Mouse (Mus musculus) embryo, embryonic 9.5 days (tissue): ENCODE measurements around the gene Cdk15.

Source experiments
- DNase-seq: peaks from one replicate; pipeline ENCODE4 v3.0.0-alpha.2; 2017; ENCODE audit errors: extremely low spot score

Gene Cdk15

GRCm38 (mm10) chr1:59256751-59257231, at the start of gene Cdk15:
TSS of gene Cdk15 (plus strand) at chr1:59256906.
- DNase-seq = peak; percentile 46

DNA sequence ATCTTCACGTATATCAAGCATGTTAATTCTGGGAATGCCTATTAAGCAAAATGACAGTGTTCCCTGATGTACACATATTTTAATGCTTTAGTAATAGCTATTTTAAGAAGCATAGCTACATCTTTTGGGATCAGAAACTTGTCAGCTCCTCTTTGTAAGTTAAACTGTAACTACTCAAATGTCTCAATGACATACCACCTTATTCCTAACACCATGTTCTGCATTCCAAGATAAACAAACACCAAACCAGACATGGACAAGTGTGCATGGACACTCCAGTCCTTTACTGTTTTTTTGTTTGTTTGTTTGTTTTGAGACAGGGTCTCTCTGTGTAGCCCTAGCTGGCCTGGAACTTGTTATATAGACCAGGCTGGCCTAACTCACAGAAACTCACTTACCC, 48.4 kb upstream of the Cdk15 start:
- DNase-seq = no peak

DNA sequence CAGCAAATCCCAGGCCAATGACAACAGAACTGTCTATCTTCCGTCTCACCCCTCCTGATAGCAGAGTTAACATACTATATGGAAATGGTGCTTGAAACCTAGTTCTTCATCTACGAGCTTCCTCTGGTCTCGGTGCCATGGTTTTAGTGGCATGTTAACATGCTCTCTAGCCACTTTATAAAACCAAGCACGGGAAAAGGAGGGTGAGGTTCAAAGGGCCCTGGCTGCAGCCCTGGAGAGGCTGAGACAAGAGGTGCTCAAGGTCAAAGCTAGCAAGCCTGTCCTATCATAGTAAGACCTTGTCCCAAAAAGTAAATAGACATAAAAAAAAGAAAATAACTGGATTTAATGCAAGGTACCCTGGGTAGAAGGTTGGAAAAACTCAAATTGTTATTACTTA, 45.1 kb upstream of the Cdk15 start:
- no peak for DNase-seq

DNA sequence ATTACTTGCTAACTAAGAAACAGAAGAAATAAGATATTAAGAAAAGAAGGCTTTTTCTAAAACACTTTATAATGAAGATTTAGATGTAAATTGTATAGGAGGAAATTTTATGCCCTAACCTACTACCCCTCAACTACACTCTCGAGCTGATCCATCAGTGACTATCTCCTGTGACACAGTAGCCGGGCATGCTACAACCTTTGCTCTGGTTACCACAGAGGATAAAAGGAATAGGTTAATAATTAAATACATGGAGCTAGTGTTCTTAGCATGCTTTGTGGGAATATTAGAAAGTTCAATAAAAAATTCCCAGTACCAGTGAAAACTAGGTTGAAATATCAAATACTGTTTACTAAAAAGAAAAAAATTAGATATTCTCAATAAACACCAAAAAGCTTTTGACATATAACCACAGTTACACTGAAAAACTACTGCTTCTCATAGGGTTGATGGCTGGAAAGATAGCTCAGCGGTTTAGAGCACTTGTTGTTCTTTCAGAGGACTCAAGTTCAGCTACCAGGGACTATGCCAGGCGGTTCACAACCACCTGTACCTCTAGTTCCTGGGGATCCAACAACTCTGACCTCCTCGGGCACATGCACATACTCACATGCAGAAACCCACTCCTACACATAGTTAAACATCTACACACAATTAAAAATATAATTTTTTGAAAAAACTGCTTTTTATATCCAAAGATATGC, 44.5 kb upstream of the Cdk15 start:
- no peak for DNase-seq

DNA sequence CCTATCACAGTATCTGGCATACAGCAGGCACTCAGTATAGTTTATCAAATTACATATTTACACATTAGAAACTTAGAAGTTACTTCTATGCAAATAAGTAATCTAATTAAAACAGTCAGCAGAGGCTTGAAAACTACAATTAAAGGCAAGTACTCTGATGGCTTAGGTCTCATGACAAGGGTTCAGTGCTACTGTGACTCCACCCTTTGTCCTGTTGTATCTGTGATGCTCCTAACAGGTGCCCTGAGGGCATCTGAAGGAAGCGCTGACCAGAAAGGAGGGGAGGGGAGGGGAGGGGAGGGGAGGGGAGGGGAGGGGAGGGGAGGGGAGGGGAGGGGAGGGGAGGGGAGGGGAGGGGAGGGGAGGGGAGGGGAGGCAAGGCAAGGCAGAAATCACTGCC, 43.8 kb upstream of the Cdk15 start:
- DNase-seq = no peak

- DNase-seq = no peak
These were observed 41.3 kb upstream of the Cdk15 start for GRCm38 (mm10) chr1:59215446-59215845.

DNA sequence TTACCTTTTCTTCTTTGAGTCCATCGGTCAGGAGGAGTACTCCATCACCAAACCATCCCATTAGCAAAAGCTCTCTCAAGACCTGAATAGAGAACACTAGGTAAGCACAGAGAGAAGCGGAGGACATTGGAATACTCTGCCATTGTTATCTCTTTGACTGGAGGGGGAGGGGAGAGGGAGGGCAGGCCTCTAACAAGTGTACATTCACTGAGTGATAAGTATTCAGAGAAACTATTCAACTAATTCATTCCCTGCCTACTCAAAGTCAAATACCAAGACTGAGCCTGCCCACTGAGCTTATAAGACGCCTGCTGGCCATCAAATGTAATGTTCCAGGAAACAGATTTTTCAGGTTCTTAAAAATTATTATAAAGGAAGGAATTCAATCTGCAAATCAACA, 36.3 kb upstream of the Cdk15 start:
- no peak for DNase-seq

DNA sequence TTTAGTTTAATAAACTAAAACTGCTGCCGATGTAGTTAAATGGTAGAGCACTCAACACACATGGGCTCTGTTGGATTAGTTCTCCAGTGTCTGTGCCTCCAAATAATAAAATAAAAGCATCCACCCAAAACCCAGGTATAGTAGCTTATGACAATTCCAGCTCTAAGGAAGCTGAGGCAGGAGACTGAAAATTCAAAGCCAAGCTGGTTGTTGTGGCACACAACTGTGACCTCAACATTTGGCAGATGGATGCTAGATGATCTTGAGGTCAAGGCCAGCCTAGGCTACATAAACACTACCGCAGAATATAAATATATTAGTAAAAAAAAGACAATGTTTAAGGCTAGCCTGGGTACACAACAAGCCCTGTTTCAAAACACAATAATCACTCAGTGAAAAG, 35.1 kb upstream of the Cdk15 start:
- no peak for DNase-seq

DNA sequence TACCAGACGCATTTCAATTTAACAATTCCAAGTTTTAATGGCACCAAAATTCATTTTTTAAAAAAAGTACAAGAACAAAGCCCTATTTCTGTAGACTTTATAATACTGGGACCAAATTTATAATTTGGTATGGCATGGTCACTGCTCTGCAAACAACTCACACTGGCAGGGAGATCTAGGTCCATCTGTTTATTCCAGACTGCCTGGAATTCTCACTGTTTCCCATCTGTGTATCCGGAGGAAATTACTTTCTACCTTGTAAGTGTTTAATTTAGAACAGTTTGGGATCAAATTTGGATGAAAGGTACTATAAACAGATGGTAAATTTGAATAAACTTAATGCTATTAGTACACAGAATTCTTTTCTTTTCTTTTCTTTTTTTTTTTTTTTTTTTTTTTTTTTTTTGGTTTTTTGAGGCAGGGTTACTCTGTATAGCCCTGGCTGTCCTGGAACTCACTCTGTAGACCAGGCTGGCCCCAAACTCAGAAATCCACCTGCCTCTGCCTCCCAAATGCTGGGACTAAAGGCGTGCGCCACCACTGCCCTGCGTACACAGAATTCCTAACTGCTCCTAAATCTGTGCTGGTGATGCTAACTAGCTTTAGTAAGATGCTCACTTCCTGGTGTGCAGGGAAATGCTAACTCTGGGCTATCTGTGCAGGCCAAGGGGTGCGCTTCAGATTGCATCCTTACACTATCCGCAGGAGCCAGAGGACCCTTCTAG, 34.4 kb upstream of the Cdk15 start:
- DNase-seq = no peak

GRCm38 (mm10) chr1:59228552-59228951, 28.2 kb upstream of the Cdk15 start:
- no peak for DNase-seq

DNA sequence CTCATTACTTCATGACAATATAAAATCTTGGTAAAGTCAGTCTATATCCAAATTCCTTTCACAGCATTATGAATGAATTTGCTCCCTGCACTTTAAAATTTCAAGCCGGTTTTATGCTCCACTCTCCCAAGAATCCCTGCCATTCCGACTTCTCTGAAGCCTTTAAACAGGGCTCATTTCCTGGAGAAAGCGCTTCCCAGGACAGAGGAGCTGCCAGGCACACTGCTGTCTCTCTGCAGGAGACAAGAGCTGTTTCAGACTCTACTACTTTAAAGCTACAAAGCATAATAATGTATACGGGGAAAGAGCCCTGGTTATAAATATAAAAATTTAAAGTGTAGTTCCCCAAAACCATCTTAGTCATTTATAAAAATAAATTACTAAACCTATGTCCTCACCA, 27.5 kb upstream of the Cdk15 start:
- DNase-seq = no peak

DNA sequence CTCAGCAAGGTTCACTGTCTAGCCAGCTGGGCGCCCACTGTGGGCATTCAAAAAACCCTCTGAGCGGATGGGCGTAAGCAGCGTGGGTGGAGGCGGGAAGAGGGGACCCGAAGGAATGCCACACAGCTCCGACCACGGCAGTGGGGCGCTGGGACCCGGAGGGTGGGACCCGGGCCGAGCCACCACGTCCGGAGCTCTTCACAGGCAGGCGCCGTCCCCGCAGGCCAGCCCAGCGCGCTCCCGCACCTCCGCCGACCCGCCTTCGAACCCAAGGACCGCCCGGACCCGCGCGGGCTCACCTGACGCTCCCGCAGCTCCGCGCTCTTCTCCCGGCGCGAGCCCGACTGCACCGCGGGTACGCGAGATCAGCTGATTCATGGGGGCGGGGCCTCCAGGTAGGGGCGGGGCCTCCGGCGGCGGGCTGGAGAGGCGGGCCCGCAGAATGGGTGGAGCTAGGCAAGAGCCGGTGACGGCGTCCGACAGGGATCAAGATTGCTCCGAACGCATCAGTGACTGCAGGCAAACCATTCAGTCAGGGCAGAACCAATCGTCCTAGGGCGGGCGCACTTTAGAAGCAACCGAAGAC, 19.8 kb upstream of the Cdk15 start, which contains the start of gene Als2:
Gene Als2 (minus strand): TSS at position 376 of the 586 bp plus-strand sequence.
- peak; percentile 99 for DNase-seq

- peak; percentile 73 for DNase-seq
These were observed 19.0 kb upstream of the Cdk15 start for GRCm38 (mm10) chr1:59237614-59238211.

DNA sequence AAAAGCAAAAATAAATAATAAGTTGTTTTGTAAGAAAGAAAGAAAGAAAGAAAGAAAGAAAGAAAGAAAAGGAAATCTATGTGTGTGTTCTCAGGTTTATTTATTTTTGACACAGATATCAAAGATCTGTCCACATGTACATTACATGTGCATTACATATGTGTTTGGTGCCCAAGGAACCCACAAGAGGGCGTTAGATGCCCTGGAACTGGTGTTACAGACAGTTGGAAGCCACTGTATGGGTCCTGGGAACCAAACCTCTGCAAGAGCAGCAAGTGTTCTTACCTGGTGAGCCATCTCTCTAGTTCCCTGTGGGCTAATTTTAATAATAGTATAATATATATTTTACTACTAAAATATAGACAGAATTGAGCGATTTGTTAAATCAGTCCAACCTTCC, 12.9 kb upstream of the Cdk15 start:
- DNase-seq = no peak

GRCm38 (mm10) chr1:59247602-59248001, 9.1 kb upstream of the Cdk15 start:
- peak; percentile 72 for DNase-seq

- peak; percentile 38 for DNase-seq
These were observed 3.9 kb upstream of the Cdk15 start for GRCm38 (mm10) chr1:59252762-59253161.

- DNase-seq = peak; percentile 15
These were observed 3.3 kb upstream of the Cdk15 start for GRCm38 (mm10) chr1:59253301-59253909.

- DNase-seq = peak; percentile 16
These were observed 1.0 kb downstream of the Cdk15 start for GRCm38 (mm10) chr1:59257736-59258135.

DNA sequence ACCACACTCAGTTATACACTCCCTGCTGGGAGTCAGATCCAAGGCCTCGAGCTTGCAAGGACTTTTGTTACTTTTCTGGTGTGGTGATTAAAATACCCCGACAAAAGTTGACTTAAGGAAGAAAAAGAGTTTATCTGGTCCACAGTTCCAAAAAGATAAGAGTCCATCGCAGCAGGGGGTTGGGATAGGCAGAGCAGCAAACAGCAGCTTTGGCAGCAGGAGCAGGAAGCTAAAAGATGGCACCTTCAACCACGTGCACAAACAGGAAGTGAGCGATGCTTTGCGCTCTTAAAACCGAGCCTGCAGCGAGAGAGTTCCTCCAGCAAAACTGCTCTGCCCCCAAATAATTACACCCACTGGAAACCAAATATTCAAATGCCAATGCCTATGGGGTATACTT, 12.2 kb downstream of the Cdk15 start:
- no peak for DNase-seq

DNA sequence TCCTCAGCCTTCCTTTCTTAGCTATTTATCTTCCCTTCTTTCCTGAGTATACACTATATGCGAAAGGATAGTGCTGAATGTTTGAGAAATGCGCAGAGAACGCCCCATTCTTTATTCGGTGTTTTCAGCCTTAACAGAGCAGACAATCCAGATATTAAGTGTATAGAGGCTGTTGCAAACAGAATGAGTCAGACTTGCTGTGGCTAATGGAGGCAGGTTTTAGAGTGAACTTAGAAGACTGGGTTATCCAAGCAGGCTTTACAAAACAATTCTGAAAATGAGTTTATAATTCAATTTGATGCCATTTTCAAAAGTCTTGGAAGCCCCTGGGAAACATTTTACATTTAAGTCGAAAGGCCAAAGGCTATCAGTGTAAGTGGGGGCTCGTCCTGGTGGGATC, 12.8 kb downstream of the Cdk15 start:
- DNase-seq = no peak

- peak; percentile 77 for DNase-seq
These were observed 13.4 kb downstream of the Cdk15 start for GRCm38 (mm10) chr1:59269951-59270689.
